Mouse (Mus musculus): ENCODE results near the gene Rbak. TPM values are rescaled to one million over a fixed set of nuclear protein-coding genes. Genes with fewer than 3 reads are reported as not detected.
A peak's percentile ranks its signal among the peaks of the same experiment; 100 is the strongest.
"Not testable (repeated sequence)": the region's sequence is repeated elsewhere in the genome, so short reads cannot be mapped to it uniquely, and the experiment has no call there.

Rbak gene
- total RNA-seq (2014; fragmentation: Nextera tagmentation): 7.9 and 10.9 TPM in 2 replicates
- total RNA-seq (2017): 10.3 and 14.3 TPM in 2 replicates

- ATAC-seq (replicated peaks; ENCODE audit: poor library complexity, severe bottlenecking): peak; percentile 92
Observed at GRCm38 (mm10) chr5:143180255-143181076, at the start of gene Rbak, which contains the start of gene Spdye4b. Gene Rbak, minus strand, starts transcription at chr5:143180775. Gene Spdye4b, plus strand, starts transcription at chr5:143181017.

DNA sequence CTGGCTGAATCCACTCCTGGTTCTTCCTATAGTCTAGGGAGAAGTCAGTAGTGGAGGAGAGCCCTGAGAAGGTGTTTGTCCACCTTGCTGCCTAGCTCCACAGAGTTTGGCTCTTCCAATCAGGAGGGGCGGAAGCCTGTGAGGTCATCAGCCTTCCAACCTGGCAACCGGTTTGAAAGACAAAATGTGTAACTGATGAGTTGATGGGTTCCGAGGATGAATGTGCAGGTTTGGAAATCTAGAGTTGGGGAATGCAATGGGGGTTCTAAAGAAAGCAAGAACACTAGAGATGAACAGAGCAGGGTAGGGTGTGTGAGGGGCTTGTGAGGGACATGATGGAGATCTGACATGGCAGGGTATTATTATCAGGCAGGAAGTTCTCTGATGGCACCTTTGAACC lies 46.2 kb upstream of the Rbak start, which contains the start of gene Spdye4a:
Spdye4a (minus strand) TSS at position 101 of the 400 bp plus-strand sequence.
- ATAC-seq (replicated peaks; ENCODE audit: poor library complexity, severe bottlenecking): no peak

GRCm38 (mm10) chr5:143222287-143222686 lies 41.7 kb upstream of the Rbak start:
- no peak for ATAC-seq (replicated peaks; ENCODE audit: poor library complexity, severe bottlenecking)

- no peak for ATAC-seq (replicated peaks; ENCODE audit: poor library complexity, severe bottlenecking)
Observed at GRCm38 (mm10) chr5:143220996-143221395, 40.4 kb upstream of the Rbak start.

DNA sequence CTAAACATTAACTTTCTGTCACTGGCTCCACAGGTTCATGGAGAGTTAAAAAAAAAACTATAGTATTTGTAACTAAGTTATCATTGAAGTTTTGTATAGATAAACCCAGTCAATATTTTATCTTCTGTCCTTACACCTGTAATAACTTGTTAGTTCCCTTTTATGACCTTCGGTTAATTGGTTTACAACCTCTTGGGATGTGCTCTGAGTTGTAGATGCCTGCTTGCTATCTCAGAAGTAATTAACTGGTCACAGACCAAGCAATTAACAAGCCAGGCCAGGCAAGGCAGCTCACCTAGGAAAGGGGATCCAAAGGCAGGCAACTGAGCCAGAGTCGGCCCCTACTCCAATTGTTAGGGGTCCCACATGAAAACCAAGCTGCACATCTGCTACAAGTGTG lies 33.3 kb upstream of the Rbak start:
- no peak for ATAC-seq (replicated peaks; ENCODE audit: poor library complexity, severe bottlenecking)

DNA sequence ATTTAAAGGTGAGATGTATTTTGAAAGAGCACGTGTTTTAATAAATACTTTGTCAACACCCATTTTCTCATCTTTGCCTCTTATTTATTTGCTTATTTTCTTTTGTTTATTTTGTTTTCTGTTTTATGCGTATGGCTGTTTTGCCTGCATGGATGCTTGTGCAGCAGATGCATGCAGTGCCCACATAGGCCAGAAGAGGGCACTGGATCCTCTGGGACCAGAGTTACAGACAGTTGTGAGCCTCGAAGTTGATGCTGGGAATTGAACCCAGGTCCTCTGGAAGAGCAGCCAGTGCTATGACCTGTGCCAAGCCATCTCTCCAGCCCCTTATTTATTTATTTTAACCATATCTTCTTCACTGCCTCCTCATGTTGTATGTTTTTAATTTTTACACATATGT lies 24.4 kb upstream of the Rbak start:
- no peak for ATAC-seq (replicated peaks; ENCODE audit: poor library complexity, severe bottlenecking)

DNA sequence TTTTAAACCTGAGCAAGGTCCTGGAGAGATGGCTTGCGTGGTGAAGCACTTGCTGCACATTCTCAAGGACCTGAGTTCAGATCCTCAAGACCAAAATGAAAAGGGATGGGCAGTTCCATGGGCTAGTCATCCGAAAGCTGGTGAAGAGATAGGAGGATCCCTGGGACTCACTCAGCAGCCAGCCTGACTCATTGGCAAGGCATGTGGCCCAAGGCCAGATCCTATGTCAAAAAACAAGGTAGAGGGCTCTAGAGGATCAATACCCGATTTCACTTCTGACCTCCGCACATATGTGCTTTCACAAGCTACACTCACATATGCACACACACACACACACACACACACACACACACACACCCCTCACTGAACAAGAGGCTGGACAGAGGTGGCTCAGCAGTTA lies 15.9 kb upstream of the Rbak start:
- ATAC-seq (replicated peaks; ENCODE audit: poor library complexity, severe bottlenecking): no peak

GRCm38 (mm10) chr5:143195166-143195565 lies 14.6 kb upstream of the Rbak start:
- ATAC-seq (replicated peaks; ENCODE audit: poor library complexity, severe bottlenecking): no peak

GRCm38 (mm10) chr5:143194747-143195146 lies 14.2 kb upstream of the Rbak start:
- ATAC-seq (replicated peaks; ENCODE audit: poor library complexity, severe bottlenecking): 0 out of 2 replicates have a peak, but pooled peaks have one; percentile 35

DNA sequence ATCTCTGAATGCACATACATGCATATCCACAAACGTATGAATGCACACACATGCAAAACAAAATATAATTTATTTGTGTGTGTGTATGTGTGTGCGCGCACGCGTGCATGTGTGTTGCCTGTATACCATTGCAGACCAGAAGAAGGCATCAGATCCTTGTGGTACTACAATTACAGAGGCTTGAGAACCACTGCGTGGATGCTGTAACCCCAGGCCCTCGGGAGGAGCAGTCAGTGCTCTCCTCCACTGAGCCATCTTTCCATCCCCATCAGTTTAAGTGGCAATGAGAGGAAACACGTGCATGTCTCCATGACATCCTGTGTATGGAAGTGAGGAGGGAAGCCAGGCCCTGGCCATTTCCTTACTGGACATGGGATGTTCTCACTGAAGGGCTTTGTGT lies 12.2 kb upstream of the Rbak start:
- ATAC-seq (replicated peaks; ENCODE audit: poor library complexity, severe bottlenecking): no peak

- not testable (repeated sequence) for ATAC-seq (replicated peaks; ENCODE audit: poor library complexity, severe bottlenecking)
Observed at GRCm38 (mm10) chr5:143188014-143188413, 7.4 kb upstream of the Rbak start.

- no peak for ATAC-seq (replicated peaks; ENCODE audit: poor library complexity, severe bottlenecking)
Observed at GRCm38 (mm10) chr5:143179179-143179578, 1.4 kb downstream of the Rbak start.

DNA sequence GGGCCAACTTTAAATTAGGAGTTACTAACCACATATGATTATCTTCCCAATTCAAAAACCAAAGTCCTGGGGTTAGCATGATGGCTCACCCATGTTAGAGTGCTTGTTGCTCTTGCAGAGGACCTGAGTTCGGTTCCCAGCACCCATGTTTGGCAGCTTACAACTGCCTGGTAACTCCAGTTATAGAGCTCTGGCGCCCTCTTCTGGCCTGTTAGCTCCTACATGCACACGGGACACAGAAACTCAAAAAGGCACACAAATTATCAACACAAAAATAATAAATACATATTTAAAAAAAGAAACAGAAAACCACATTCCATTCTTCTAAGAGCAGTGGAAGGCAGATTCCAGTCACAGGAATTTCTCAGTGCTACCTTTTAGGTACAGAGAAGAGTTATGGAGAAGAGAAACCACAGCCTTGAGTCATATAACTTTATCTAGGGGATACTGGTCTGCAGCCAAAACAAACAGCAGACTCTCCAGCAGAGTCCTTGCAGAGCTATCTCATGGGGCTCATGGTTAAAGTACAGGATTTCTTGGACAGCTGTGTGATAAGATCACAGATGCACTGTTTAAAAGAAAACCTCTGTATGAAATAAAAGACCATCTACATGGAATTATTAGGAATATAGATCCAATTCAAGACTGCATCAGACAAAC lies 2.9 kb downstream of the Rbak start:
- no peak for ATAC-seq (replicated peaks; ENCODE audit: poor library complexity, severe bottlenecking)

GRCm38 (mm10) chr5:143175970-143176369 lies 4.6 kb downstream of the Rbak start:
- peak; percentile 71 for ATAC-seq (replicated peaks; ENCODE audit: poor library complexity, severe bottlenecking)

GRCm38 (mm10) chr5:143165508-143166070 lies 15.0 kb downstream of the Rbak start:
- ATAC-seq (replicated peaks; ENCODE audit: poor library complexity, severe bottlenecking): peak; percentile 89

DNA sequence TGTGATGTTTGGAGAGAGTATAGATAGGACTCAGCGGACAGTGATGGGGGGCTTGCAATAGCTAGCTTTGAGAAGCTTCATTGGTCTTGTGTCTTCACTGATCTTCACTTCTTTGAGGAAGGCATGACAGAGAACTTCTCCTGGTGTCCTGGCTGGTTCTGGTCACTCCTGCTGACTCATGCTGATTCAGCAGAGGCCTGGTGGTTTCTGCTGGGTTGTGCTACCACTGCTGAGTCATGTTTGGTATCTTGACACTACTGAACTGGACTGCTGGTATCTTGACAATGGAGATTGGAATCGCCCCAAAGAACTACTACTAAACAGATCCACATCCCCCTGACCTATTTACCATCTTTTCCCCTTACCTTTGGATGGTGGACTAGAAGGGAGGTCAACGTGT lies 25.0 kb downstream of the Rbak start:
- ATAC-seq (replicated peaks; ENCODE audit: poor library complexity, severe bottlenecking): no peak

DNA sequence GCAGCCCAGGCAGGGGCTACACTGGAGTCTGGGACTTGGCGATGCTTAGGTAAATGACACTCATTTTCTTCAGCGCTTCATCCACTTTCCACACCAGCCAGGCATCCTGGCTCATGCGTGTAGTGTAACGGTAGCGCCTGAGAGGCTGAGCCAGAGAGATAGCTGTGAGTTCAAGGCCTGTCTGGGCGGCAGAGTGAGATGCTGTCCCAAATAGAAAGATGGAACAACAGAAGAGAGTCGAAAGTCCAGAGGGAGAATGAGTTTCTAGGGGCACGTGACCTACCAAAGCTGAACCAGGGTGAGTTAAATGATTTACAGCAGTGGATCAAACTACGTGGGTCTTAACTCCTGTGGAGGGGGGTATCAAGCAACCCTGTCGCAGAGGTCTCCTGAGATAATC lies 26.8 kb downstream of the Rbak start:
- ATAC-seq (replicated peaks; ENCODE audit: poor library complexity, severe bottlenecking): no peak

DNA sequence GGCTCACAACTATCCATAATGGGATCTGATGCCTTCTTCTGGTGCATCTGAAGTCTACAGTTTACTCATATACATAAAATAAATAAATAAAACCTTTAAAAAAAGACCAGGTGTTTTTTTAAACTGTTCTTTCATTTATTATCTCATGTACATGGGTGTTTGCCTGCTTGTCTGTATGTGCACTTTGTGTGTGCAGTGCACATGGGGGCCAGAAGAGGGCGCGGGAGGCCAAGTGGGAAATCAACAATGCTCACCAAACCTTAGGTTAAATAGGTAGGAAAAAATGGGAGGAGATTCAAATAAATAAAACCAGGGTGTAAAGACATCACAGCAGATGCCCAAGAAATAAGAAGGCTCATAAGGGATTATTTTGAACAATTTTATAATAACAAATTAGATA lies 30.5 kb downstream of the Rbak start:
- ATAC-seq (replicated peaks; ENCODE audit: poor library complexity, severe bottlenecking): no peak

DNA sequence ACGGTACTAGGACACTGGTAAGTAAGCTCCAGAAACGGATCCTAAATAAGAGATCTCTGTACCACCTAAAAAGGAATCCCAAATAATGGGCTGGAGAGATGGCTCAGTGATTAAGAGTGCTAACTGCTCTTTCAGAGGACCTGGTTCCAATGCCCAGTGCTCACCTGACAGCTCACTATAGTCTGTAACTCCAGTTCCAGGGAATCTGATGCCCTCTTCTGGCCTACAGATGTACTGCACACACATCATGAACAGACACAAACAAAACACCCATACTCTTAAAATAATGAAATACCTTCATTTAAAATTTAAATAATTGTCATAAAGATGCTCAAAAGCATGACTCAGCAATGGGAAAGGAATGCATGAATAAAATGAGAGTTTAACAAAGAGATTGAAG lies 31.0 kb downstream of the Rbak start:
- ATAC-seq (replicated peaks; ENCODE audit: poor library complexity, severe bottlenecking): no peak

- no peak for ATAC-seq (replicated peaks; ENCODE audit: poor library complexity, severe bottlenecking)
Observed at GRCm38 (mm10) chr5:143148661-143149060, 31.9 kb downstream of the Rbak start.

GRCm38 (mm10) chr5:143147481-143147880 lies 33.1 kb downstream of the Rbak start, which contains the start of gene Olfr718-ps1:
Gene Olfr718-ps1, minus strand, starts transcription at chr5:143147581.
- ATAC-seq (replicated peaks; ENCODE audit: poor library complexity, severe bottlenecking): no peak

Data from granulocyte monocyte progenitor cell, adult 5-6 weeks (primary cell).